Mouse (Mus musculus) ovary, postnatal 14 days (tissue): Measurements from ENCODE around the gene Tmem95.
"Not testable (repeated sequence)": the region's sequence is repeated elsewhere in the genome, so short reads cannot be mapped to it uniquely, and the experiment has no call there.

Experiments
- DNase-seq: peaks from one replicate; pipeline ENCODE4 v3.0.0; 2022; ENCODE audit warnings: low spot score

Tmem95 gene

GRCm38 (mm10) chr11:69877878-69878277, at the start of gene Tmem95:
Tmem95 (minus strand) TSS chr11:69878018.
- no peak for DNase-seq

GRCm38 (mm10) chr11:69927501-69927900, 49.7 kb upstream of the Tmem95 start:
- DNase-seq = no peak

- DNase-seq = no peak
Measured at GRCm38 (mm10) chr11:69922796-69923195, 45.0 kb upstream of the Tmem95 start.

GRCm38 (mm10) chr11:69922012-69922756, 44.4 kb upstream of the Tmem95 start:
- no peak for DNase-seq

GRCm38 (mm10) chr11:69921114-69922011, 43.5 kb upstream of the Tmem95 start, which contains the start of gene Eif5a:
Eif5a (minus strand) TSS chr11:69921958.
- peak; percentile 100 for DNase-seq

GRCm38 (mm10) chr11:69920266-69921031, 42.6 kb upstream of the Tmem95 start:
- no peak for DNase-seq

- DNase-seq = no peak
Measured at GRCm38 (mm10) chr11:69919661-69920265, 41.9 kb upstream of the Tmem95 start.

- no peak for DNase-seq
Measured at GRCm38 (mm10) chr11:69919053-69919452, 41.2 kb upstream of the Tmem95 start.

GRCm38 (mm10) chr11:69918118-69918517, 40.3 kb upstream of the Tmem95 start:
- no peak for DNase-seq

- no peak for DNase-seq
Measured at GRCm38 (mm10) chr11:69917379-69917948, 39.6 kb upstream of the Tmem95 start.

GRCm38 (mm10) chr11:69916652-69917378, 39.0 kb upstream of the Tmem95 start:
- DNase-seq = not testable (repeated sequence)

GRCm38 (mm10) chr11:69915667-69916627, 38.1 kb upstream of the Tmem95 start:
- DNase-seq = no peak

- no peak for DNase-seq
Measured at GRCm38 (mm10) chr11:69914917-69915430, 37.2 kb upstream of the Tmem95 start.

GRCm38 (mm10) chr11:69914372-69914764, 36.5 kb upstream of the Tmem95 start:
- no peak for DNase-seq

GRCm38 (mm10) chr11:69913554-69914371, 35.9 kb upstream of the Tmem95 start, which contains the start of gene Gps2:
Gps2 (plus strand) TSS chr11:69913888.
- DNase-seq = peak; percentile 89

- no peak for DNase-seq
Measured at GRCm38 (mm10) chr11:69912716-69913530, 35.1 kb upstream of the Tmem95 start.

GRCm38 (mm10) chr11:69911701-69912100, 33.9 kb upstream of the Tmem95 start:
- DNase-seq = no peak
